Mouse (Mus musculus) hindbrain, embryonic 16.5 days (tissue): ENCODE data around the gene Man2a2. TPM values are rescaled to one million over a fixed set of nuclear protein-coding genes. Genes with fewer than 3 reads are reported as not detected.

Experiments used
- ATAC-seq: fragments of 200-750 bp; cut with Nextera tagmentation; 2 replicates; pipeline ENCODE4 v1.8.0; 2017; ENCODE audit warnings: moderate TSS enrichment, moderate library complexity
- H3K27ac ChIP-seq: fragments of 300-500 bp; sonication (generic); 2 replicates; pipeline ENCODE4 v1.5.1; 2014; ENCODE audit warnings: low read depth, mild to moderate bottlenecking, control low read depth, low read length, moderate library complexity
- H3K27me3 ChIP-seq: fragments of 300-500 bp; sonication (generic); replicated peaks from 2 replicates; pipeline ENCODE4 v1.6.1; 2014; ENCODE audit warnings: low read length; ENCODE audit not compliant: control insufficient read depth, insufficient read depth
- H3K36me3 ChIP-seq: fragments of 300-500 bp; sonication (generic); 2 replicates; pipeline ENCODE4 v1.6.1; 2014; ENCODE audit warnings: mild to moderate bottlenecking, low read length, moderate library complexity, mixed read lengths; ENCODE audit not compliant: control insufficient read depth, insufficient read depth
- H3K4me1 ChIP-seq: fragments of 300-500 bp; sonication (generic); 2 replicates; pipeline ENCODE4 v1.6.1; 2014; ENCODE audit warnings: low read depth, low read length; ENCODE audit not compliant: control insufficient read depth, insufficient read depth
- H3K4me2 ChIP-seq: fragments of 300-500 bp; sonication (generic); 2 replicates; pipeline ENCODE4 v1.6.1; 2014; ENCODE audit warnings: mild to moderate bottlenecking, low read length, control low read depth, moderate library complexity
- H3K4me3 ChIP-seq: fragments of 300-500 bp; sonication (generic); 2 replicates; pipeline ENCODE4 v1.5.1; 2014; ENCODE audit warnings: mild to moderate bottlenecking, low read length, control low read depth, moderate library complexity
- H3K9ac ChIP-seq: fragments of 300-500 bp; sonication (generic); 2 replicates; pipeline ENCODE4 v1.6.1; 2014; ENCODE audit warnings: low read depth, mild to moderate bottlenecking, control low read depth, low read length, moderate library complexity
- H3K9me3 ChIP-seq: fragments of 300-500 bp; sonication (generic); 2 replicates; pipeline ENCODE4 v1.6.1; 2014; ENCODE audit warnings: mild to moderate bottlenecking, low read length, moderate library complexity; ENCODE audit not compliant: control insufficient read depth
- WGBS: fragments of 180-500 bp; shearing (Covaris S2); extraction: QIAGEN DNeasy Blood & Tissue Kit; methylation state at CpG from one replicate; pipeline ENCODE4 v1.1.7; 2014; 5-methylcytosine and 5-hydroxymethylcytosine counted together
- polyA plus RNA-seq: library from polyadenylated mRNA; unstranded; fragments of >200 nt; fragmentation: Nextera tagmentation; extraction: Ambion mirVana; gene quantifications from 2 replicates; pipeline ENCODE4 v1.2.1, GENCODE M21; 2015

The Man2a2 gene
- polyA plus RNA-seq, 1 experiment from 2014 or later: 20.7 TPM

- Histone ChIP-seq H3K36me3 (peaks cover 30% of the 10 kb centered on the region), H3K9ac (no peak overlapping the region), H3K4me2 (peak overlapping the region; percentile 80), H3K4me1 (peaks cover 14% of the 10 kb centered on the region), H3K27ac (no peak overlapping the region), H3K9me3 (no peaks in the 10 kb centered on the region), H3K27me3 (no peaks in the 10 kb centered on the region), H3K4me3 (peak overlapping the region; percentile 89)
- WGBS: 65% methylated on average over 5 of the region's 5 CpGs
- no peak for ATAC-seq
Measured at GRCm38 (mm10) chr7:80369461-80369860, 1.7 kb downstream of the Man2a2 start.

GRCm38 (mm10) chr7:80368635-80369421 lies 2.3 kb downstream of the Man2a2 start:
- Histone ChIP-seq H3K4me3 (no peak overlapping the region), H3K36me3 (peaks cover 37% of the 10 kb centered on the region), H3K9me3 (no peaks in the 10 kb centered on the region), H3K27ac (no peak overlapping the region), H3K4me1 (peaks cover 14% of the 10 kb centered on the region), H3K4me2 (peak overlapping the region; percentile 80), H3K27me3 (no peaks in the 10 kb centered on the region), H3K9ac (no peak overlapping the region)
- WGBS: 81% methylated on average over 20 of the region's 20 CpGs
- ATAC-seq: no peak

DNA sequence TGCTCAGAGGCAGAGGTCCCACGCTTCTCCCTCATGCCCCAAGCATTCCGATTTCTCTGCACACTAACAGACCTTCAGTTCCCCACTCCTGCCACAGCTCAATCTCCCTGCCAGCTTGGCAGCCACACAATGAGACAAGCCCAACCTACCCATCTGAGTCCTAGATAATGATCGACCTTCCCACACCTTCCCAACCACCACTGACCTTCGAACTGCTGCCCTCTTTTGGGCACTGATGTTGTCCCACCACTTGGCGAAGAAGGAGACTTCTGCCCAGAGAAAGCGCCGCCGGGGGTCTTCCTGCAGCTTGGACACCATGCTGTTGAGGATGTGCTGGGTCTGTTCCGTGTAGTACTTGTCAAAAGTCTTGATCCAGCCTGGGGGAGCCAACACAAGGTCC lies 3.2 kb downstream of the Man2a2 start:
- no peak for ATAC-seq
- H3K4me3 ChIP-seq: no peak overlapping the region
- no peaks in the 10 kb centered on the region for H3K27me3 ChIP-seq
- 89% methylated on average over 9 of the region's 9 CpGs for WGBS
- no peak overlapping the region for H3K27ac ChIP-seq
- peaks cover 45% of the 10 kb centered on the region for H3K36me3 ChIP-seq
- peaks cover 14% of the 10 kb centered on the region for H3K4me1 ChIP-seq
- no peak overlapping the region for H3K4me2 ChIP-seq
- no peaks in the 10 kb centered on the region for H3K9me3 ChIP-seq
- H3K9ac ChIP-seq: no peak overlapping the region

GRCm38 (mm10) chr7:80367232-80367631 lies 3.9 kb downstream of the Man2a2 start:
- 98% methylated on average over 6 of the region's 7 CpGs for WGBS
- H3K36me3 ChIP-seq: peaks cover 51% of the 10 kb centered on the region

GRCm38 (mm10) chr7:80365759-80366158 lies 5.4 kb downstream of the Man2a2 start:
- peaks cover 56% of the 10 kb centered on the region for H3K36me3 ChIP-seq
- no peak overlapping the region for H3K4me3 ChIP-seq
- no peak overlapping the region for H3K27ac ChIP-seq
- H3K9ac ChIP-seq: no peak overlapping the region
- no peak for ATAC-seq
- H3K4me2 ChIP-seq: no peak overlapping the region
- H3K27me3 ChIP-seq: no peaks in the 10 kb centered on the region
- WGBS: 73% methylated on average over 2 of the region's 2 CpGs
- H3K4me1 ChIP-seq: peaks cover 14% of the 10 kb centered on the region
- no peaks in the 10 kb centered on the region for H3K9me3 ChIP-seq

More at GRCm38 (mm10) chr7:80367232-80367631, 3.9 kb downstream of the Man2a2 start:
- no peak overlapping the region for H3K4me2 ChIP-seq
- no peak overlapping the region for H3K4me3 ChIP-seq
- H3K27me3 ChIP-seq: no peaks in the 10 kb centered on the region
- no peaks in the 10 kb centered on the region for H3K9me3 ChIP-seq
- H3K27ac ChIP-seq: no peak overlapping the region
- no peak for ATAC-seq
- peaks cover 14% of the 10 kb centered on the region for H3K4me1 ChIP-seq
- H3K9ac ChIP-seq: no peak overlapping the region

DNA sequence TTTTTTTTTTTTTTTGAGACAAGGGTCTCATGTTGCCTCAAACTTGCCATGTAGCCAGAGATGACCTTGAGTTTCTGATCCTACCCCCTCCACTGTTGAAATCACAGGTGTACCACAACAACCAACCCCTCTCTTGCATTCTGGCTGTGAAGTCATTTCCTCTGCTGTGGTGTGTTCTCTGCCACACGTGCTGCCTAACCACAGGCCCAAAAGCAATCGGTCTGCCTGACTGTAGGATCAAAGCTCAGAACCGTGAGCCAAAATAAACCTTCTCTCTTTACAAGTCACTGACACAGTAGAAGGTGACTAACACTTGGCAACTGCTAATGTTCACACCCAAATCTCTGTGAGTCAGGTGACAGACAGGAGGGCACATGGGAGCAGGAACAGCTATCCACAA lies 10.7 kb downstream of the Man2a2 start:
- no peak for ATAC-seq
- no peaks in the 10 kb centered on the region for H3K27me3 ChIP-seq

GRCm38 (mm10) chr7:80358039-80358438 lies 13.1 kb downstream of the Man2a2 start:
- H3K27ac ChIP-seq: no peak overlapping the region
- H3K9ac ChIP-seq: no peak overlapping the region
- no peak overlapping the region for H3K4me3 ChIP-seq
- 41% methylated on average over 4 of the region's 4 CpGs for WGBS
- H3K27me3 ChIP-seq: no peaks in the 10 kb centered on the region
- no peak; the same call in 1 of the 2 replicates for ATAC-seq
- no peaks in the 10 kb centered on the region for H3K4me1 ChIP-seq
- H3K36me3 ChIP-seq: peaks cover 49% of the 10 kb centered on the region
- H3K9me3 ChIP-seq: no peaks in the 10 kb centered on the region
- no peak overlapping the region for H3K4me2 ChIP-seq

More for the DNA sequence above, 10.7 kb downstream of the Man2a2 start:
- Histone ChIP-seq H3K4me2 (no peak overlapping the region), H3K9me3 (no peaks in the 10 kb centered on the region), H3K4me3 (no peak overlapping the region), H3K27ac (no peak overlapping the region), H3K9ac (no peak overlapping the region), H3K4me1 (no peaks in the 10 kb centered on the region), H3K36me3 (peaks cover 57% of the 10 kb centered on the region)
- WGBS: 76% methylated on average over 3 of the region's 3 CpGs

GRCm38 (mm10) chr7:80357156-80357555 lies 14.0 kb downstream of the Man2a2 start:
- Histone ChIP-seq H3K9me3 (no peaks in the 10 kb centered on the region), H3K4me2 (no peak overlapping the region), H3K27me3 (no peaks in the 10 kb centered on the region), H3K27ac (no peak overlapping the region), H3K4me1 (no peaks in the 10 kb centered on the region), H3K9ac (no peak overlapping the region), H3K36me3 (peaks cover 46% of the 10 kb centered on the region), H3K4me3 (no peak overlapping the region)
- 20% methylated on average over 8 of the region's 8 CpGs for WGBS
- ATAC-seq: peak; percentile 76

DNA sequence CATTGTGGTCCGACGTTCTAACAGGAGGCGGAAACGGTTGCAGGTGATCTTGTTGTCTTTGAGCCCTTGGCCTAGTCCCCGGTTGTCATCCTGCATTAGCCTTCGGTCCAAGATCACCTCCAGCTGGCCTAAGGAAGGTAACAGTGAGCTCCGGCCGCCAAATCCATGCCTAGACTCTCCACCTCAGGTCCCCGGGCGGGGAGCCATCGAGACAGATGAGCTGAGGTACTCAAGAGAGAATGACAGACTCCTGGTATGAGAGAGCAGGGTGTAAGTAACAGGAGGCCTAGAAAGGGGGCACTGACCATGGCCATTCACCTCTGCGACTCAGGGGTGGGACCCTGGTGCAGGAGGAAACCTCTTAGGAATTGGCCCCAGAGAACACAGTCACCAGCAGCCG lies 14.8 kb downstream of the Man2a2 start:
- Histone ChIP-seq H3K9ac (no peak overlapping the region), H3K4me1 (no peaks in the 10 kb centered on the region), H3K4me2 (no peak overlapping the region), H3K4me3 (no peak overlapping the region), H3K27me3 (no peaks in the 10 kb centered on the region), H3K9me3 (no peaks in the 10 kb centered on the region), H3K27ac (no peak overlapping the region), H3K36me3 (peaks cover 48% of the 10 kb centered on the region)
- WGBS: 90% methylated on average over 13 of the region's 13 CpGs
- ATAC-seq: no peak
